Mouse (Mus musculus): ENCODE results near the gene Bcl2.

DNA sequence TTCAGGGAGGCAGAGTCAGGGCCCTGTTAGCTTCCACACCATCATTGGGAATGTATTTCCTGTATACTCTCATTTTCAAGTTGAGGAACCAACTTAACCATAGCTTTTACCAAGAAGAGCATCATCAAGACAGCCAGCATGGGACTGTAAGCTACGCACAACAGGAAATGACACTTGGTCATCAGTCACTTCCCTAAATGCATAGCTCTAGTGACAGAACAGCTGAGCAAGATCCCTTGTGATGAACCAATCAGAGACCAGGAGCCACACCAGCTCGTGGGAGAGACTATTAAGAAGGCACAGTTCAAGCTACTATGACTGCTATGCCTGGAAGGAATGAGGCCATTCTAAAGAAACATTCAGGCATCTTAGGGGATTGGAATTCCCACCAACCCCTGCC lies 132.3 kb downstream of the Bcl2 start:
- TF ChIP-seq CTCF (IDR thresholded peaks at IDR 0.05 in 2 of 3, conservative IDR thresholded peaks at IDR 0.05 in 1 of 3; ENCODE audit: control insufficient read depth in 1 of 3, insufficient read depth in 1 of 3, low read depth in 2 of 3, low read length in 3 of 3, poor library complexity in 1 of 3, severe bottlenecking in 1 of 3): no peak
- TF ChIP-seq MAX (IDR thresholded peaks at IDR 0.05; ENCODE audit: low read length): no peak
- TF ChIP-seq POLR2A (IDR thresholded peaks at IDR 0.05; ENCODE audit: control insufficient read depth in 1 of 2, insufficient read depth in 1 of 2, low read depth in 1 of 2, low read length in 2 of 2, poor library complexity in 1 of 2): no peak
- TF ChIP-seq MYC (IDR thresholded peaks at IDR 0.05; ENCODE audit: low read depth, low read length): no peak
- no peak for TF ChIP-seq USF2 (IDR thresholded peaks at IDR 0.05; ENCODE audit: borderline replicate concordance in 1 of 2, insufficient read depth in 1 of 2, low read depth in 1 of 2, low read length in 2 of 2)
- no peak for TF ChIP-seq BHLHE40 (IDR thresholded peaks at IDR 0.05; ENCODE audit: borderline replicate concordance, low read depth, low read length)
- TF ChIP-seq RCOR1 (IDR thresholded peaks at IDR 0.05; ENCODE audit: low read depth, low read length): no peak
- TF ChIP-seq ZKSCAN1 (IDR thresholded peaks at IDR 0.05; ENCODE audit: low read depth, low read length): no peak
- no peak for TF ChIP-seq UBTF (IDR thresholded peaks at IDR 0.05; ENCODE audit: borderline replicate concordance, insufficient read depth, low read depth, low read length)
- TF ChIP-seq CHD1 (IDR thresholded peaks at IDR 0.05; ENCODE audit: low read depth, low read length): no peak
- no peak for TF ChIP-seq TAL1 (IDR thresholded peaks at IDR 0.05; ENCODE audit: low read length)
- TF ChIP-seq GATA1 (IDR thresholded peaks at IDR 0.05; ENCODE audit: low read depth, low read length): no peak
- TF ChIP-seq ZMIZ1 (IDR thresholded peaks at IDR 0.05; ENCODE audit: low read depth, low read length): no peak
- TF ChIP-seq JUND (IDR thresholded peaks at IDR 0.05; ENCODE audit: low read depth, low read length): no peak
